Mouse (Mus musculus) midbrain, postnatal 0 days (tissue): Measurements from ENCODE around the gene Palld. TPM values are rescaled to one million over a fixed set of nuclear protein-coding genes. Genes with fewer than 3 reads are reported as not detected.

Source experiments
- ATAC-seq: fragments of 200-750 bp; cut with Nextera tagmentation; 2 replicates; pipeline ENCODE4 v1.8.0; 2017; ENCODE audit warnings: moderate number of reproducible peaks, mild to moderate bottlenecking, moderate TSS enrichment, moderate library complexity; ENCODE audit not compliant: low FRiP score
- DNase-seq: peaks from one replicate; pipeline ENCODE4 v3.0.0-alpha.2; 2015; ENCODE audit warnings: low spot score
- H3K27ac ChIP-seq: fragments of 300-500 bp; sonication (generic); 2 replicates; pipeline ENCODE4 v1.5.1; 2014; ENCODE audit warnings: low read depth, mild to moderate bottlenecking, low read length, mixed read lengths
- H3K27me3 ChIP-seq: fragments of 300-500 bp; sonication (generic); 2 replicates; pipeline ENCODE4 v1.6.1; 2014; ENCODE audit warnings: low read length, control low read depth, mixed read lengths; ENCODE audit not compliant: insufficient read depth
- H3K36me3 ChIP-seq: fragments of 300-500 bp; sonication (generic); 2 replicates; pipeline ENCODE4 v1.6.1; 2014; ENCODE audit warnings: low read length, control low read depth, mixed read lengths; ENCODE audit not compliant: insufficient read depth
- H3K4me1 ChIP-seq: fragments of 300-500 bp; sonication (generic); 2 replicates; pipeline ENCODE4 v1.6.1; 2014; ENCODE audit warnings: mild to moderate bottlenecking, control low read depth, antibody characterized with exemption, low read length, mixed read lengths; ENCODE audit not compliant: insufficient read depth
- H3K4me2 ChIP-seq: fragments of 300-500 bp; sonication (generic); 2 replicates; pipeline ENCODE4 v1.6.1; 2014; ENCODE audit warnings: low read depth, mild to moderate bottlenecking, low read length, mixed read lengths; ENCODE audit not compliant: poor library complexity, severe bottlenecking
- H3K4me3 ChIP-seq: fragments of 300-500 bp; sonication (generic); 2 replicates; pipeline ENCODE4 v1.5.1; 2014; ENCODE audit warnings: low read depth, mild to moderate bottlenecking, low read length, moderate library complexity
- H3K9ac ChIP-seq: fragments of 300-500 bp; sonication (generic); replicated peaks from 2 replicates; pipeline ENCODE4 v1.6.1; 2014; ENCODE audit warnings: mild to moderate bottlenecking, low read length, moderate library complexity, mixed read lengths; ENCODE audit not compliant: poor library complexity, severe bottlenecking
- H3K9me3 ChIP-seq: fragments of 300-500 bp; sonication (generic); 2 replicates; pipeline ENCODE4 v1.6.1; 2016; ENCODE audit warnings: low read length, control low read depth
- CTCF ChIP-seq: IDR thresholded peaks from 2 replicates; pipeline ENCODE4 v1.5.1; 2016; ENCODE audit warnings: antibody characterized with exemption, mild to moderate bottlenecking
- WGBS: fragments of 180-500 bp; shearing (Covaris S2); extraction: QIAGEN DNeasy Blood & Tissue Kit; methylation state at CpG from one replicate; pipeline ENCODE4 v1.1.7; 2014; 5-methylcytosine and 5-hydroxymethylcytosine counted together
- polyA plus RNA-seq: library from polyadenylated mRNA; unstranded; fragments of >200 nt; fragmentation: Nextera tagmentation; extraction: Ambion mirVana; gene quantifications from 2 replicates; pipeline ENCODE4 v1.2.1, GENCODE M21; 2015
- total RNA-seq: library from RNA; depleted of rRNA; stranded (reverse); fragments of >200 nt; gene quantifications from 2 replicates; pipeline ENCODE4 v1.2.3, GENCODE M21; 2014

The Palld gene
- total and polyA plus RNA-seq, 2 experiments from 2014 or later = 3.9 to 10.8 TPM

GRCm38 (mm10) chr8:61502277-61502676, 400.2 kb downstream of the Palld start:
- TF ChIP-seq CTCF = no peak

GRCm38 (mm10) chr8:61500914-61501313, 401.6 kb downstream of the Palld start:
- Histone ChIP-seq H3K9me3 (no peaks in the 10 kb centered on the region), H3K4me2 (no peak overlapping the region), H3K27ac (no peak overlapping the region), H3K4me1 (no peaks in the 10 kb centered on the region), H3K4me3 (no peak overlapping the region), H3K9ac (no peak overlapping the region), H3K36me3 (no peaks in the 10 kb centered on the region; the same call in 1 of the 2 replicates), H3K27me3 (no peaks in the 10 kb centered on the region)
- ATAC-seq = no peak
- WGBS = 68% methylated on average over 3 of the region's 3 CpGs
- TF ChIP-seq CTCF = no peak
- DNase-seq = no peak

More at GRCm38 (mm10) chr8:61502277-61502676, 400.2 kb downstream of the Palld start:
- Histone ChIP-seq H3K9me3 (no peaks in the 10 kb centered on the region), H3K36me3 (no peaks in the 10 kb centered on the region), H3K4me1 (no peaks in the 10 kb centered on the region), H3K4me3 (no peak overlapping the region), H3K27ac (no peak overlapping the region), H3K4me2 (no peak overlapping the region), H3K27me3 (no peaks in the 10 kb centered on the region), H3K9ac (no peak overlapping the region)
- ATAC-seq = no peak
- DNase-seq = no peak

GRCm38 (mm10) chr8:61499035-61499434, 403.5 kb downstream of the Palld start:
- peak; percentile 69 for DNase-seq
- WGBS = 60% methylated on average over 4 of the region's 4 CpGs
- TF ChIP-seq CTCF = peak; percentile 81
- Histone ChIP-seq H3K4me1 (no peaks in the 10 kb centered on the region), H3K4me3 (no peak overlapping the region), H3K27ac (no peak overlapping the region), H3K36me3 (no peaks in the 10 kb centered on the region; the same call in 1 of the 2 replicates), H3K9ac (no peak overlapping the region), H3K4me2 (no peak overlapping the region), H3K27me3 (no peaks in the 10 kb centered on the region), H3K9me3 (no peaks in the 10 kb centered on the region)
- ATAC-seq = no peak

DNA sequence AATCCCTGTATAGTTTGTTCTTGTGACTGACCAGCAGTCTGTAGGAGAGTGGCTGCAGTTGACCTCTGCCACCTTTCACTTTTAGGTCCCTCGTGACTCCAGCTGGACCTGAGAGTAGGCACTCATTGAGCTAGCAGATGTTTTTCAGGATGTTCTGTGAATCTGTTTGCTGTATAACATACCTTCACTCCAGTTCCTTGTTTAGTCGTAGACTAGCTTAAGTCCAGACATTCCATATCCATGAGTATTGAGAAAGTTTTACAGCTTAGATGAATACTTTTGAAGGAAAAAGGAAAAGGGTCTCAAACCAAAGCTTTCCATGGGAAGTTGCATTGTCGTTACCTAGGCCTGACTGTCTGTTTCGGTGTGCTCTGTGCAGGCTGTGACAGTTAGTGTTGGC, 405.4 kb downstream of the Palld start:
- Histone ChIP-seq H3K27me3 (no peaks in the 10 kb centered on the region), H3K9ac (no peak overlapping the region)

GRCm38 (mm10) chr8:61488631-61489030, 413.9 kb downstream of the Palld start:
- no peak overlapping the region for H3K27ac ChIP-seq
- WGBS = 95% methylated on average over 8 of the region's 8 CpGs

More for the DNA sequence above, 405.4 kb downstream of the Palld start:
- no peak overlapping the region for H3K27ac ChIP-seq
- H3K9me3 ChIP-seq = no peaks in the 10 kb centered on the region
- WGBS = 91% methylated on average over 4 of the region's 4 CpGs
- no peak for TF ChIP-seq CTCF
- H3K36me3 ChIP-seq = no peaks in the 10 kb centered on the region; the same call in 1 of the 2 replicates
- ATAC-seq (no peak), DNase-seq (no peak)
- H3K4me3 ChIP-seq = no peak overlapping the region
- H3K4me1 ChIP-seq = no peaks in the 10 kb centered on the region
- H3K4me2 ChIP-seq = no peak overlapping the region

DNA sequence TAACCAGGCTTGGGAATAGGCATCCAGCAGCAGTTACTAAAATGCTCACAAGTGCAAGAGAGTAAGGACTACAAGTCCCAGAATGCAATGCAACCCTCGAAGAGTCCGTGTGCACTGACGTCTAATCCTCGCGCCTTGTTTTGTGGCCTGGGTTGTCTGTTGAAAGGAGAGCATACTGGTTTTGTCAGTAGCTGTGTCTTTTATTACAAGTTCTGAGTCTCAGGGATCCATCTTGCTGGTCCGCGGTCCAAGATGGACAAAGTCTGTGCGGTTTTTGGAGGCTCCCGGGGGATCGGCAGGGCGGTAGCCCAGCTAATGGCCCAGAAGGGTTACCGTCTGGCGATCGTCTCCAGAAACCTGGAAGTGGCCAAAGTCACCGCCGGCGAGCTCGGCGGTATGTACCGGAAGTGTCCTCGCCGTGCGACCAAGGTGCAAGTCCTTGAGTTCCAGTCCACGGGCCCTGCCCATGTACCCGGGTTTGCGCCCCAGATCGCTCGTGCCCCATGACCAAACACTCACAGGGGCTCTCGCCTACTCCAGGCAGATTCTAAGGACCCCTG, 414.8 kb downstream of the Palld start, which contains the start of gene Cbr4:
Cbr4 (plus strand) TSS at position 138 of the 560 bp plus-strand sequence.
- Histone ChIP-seq H3K4me1 (peaks cover 4% of the 10 kb centered on the region; the same call in 1 of the 2 replicates), H3K9me3 (no peaks in the 10 kb centered on the region), H3K4me3 (peak within 1 kb of the TSS; percentile 43), H3K9ac (peak within 1 kb of the TSS; percentile 54), H3K4me2 (peak within 1 kb of the TSS; percentile 81), H3K27me3 (no peaks in the 10 kb centered on the region), H3K27ac (peak within 1 kb of the TSS; percentile 86), H3K36me3 (no peaks in the 10 kb centered on the region)
- no peak for TF ChIP-seq CTCF
- WGBS = 2% methylated on average over 29 of the region's 29 CpGs
- peak; percentile 98 for DNase-seq
- ATAC-seq = peak; percentile 95

More at GRCm38 (mm10) chr8:61488631-61489030, 413.9 kb downstream of the Palld start:
- TF ChIP-seq CTCF = no peak
- ATAC-seq (no peak), DNase-seq (no peak)
- Histone ChIP-seq H3K4me1 (peaks cover 4% of the 10 kb centered on the region; the same call in 1 of the 2 replicates), H3K4me3 (peak overlapping the region; percentile 43; the same call in 1 of the 2 replicates), H3K36me3 (no peaks in the 10 kb centered on the region), H3K9me3 (no peaks in the 10 kb centered on the region), H3K27me3 (no peaks in the 10 kb centered on the region), H3K9ac (no peak overlapping the region), H3K4me2 (peak overlapping the region; percentile 81)
